Mouse (Mus musculus) spleen, adult 18-20 months (tissue): ENCODE results near the gene Casq2.
A peak's percentile ranks its signal among the peaks of the same experiment; 100 is the strongest.

Experiments used
- DNase-seq, 2 experiments: peaks; one replicate each; pipeline ENCODE4 v3.0.0; 2022; ENCODE audit warnings: mixed read lengths in 2 of 2

The Casq2 gene

DNA sequence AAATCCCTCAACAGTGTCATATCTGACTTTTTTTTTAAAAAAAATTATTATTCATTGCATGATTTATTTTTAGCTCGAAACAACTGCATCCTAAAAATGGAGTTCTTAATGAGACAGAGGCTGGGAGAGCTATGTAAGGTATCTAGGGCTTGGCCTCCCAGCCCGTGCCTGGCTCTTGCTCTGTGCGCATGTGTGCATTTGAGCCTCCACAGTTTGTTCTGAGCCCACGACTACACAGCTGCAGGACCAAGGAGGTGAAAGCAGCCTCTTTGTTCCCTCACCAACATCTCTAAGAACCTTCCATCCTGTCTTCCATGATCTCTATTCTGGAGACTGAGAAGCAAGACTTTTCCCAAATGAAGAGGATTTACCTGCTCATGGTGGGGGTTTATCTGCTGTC, at the start of gene Casq2:
Casq2 (plus strand) TSS at position 133 of the 400 bp plus-strand sequence.
- DNase-seq, result no peak

- no peak for DNase-seq
These were observed 48.4 kb upstream of the Casq2 start for GRCm38 (mm10) chr3:102037806-102038205.

DNA sequence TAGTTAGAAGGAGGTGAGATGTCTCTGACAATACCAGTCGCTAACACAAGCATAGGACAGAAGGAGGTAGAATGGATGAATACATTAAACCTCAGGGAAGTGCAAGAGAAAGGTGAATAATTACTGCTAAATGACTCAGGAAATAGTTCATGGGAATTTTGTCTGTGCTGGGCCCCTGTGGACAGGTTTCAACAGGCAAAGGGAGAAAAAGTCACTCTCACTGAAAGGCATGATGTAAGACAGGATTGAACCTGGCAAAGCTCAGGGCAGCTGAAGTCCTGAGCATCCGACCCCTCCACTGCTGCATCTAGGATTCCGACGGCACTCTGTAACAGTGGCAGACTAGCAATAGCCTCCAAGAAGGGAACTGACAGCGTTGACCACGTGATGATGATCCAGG, 47.6 kb upstream of the Casq2 start:
- DNase-seq, result no peak

DNA sequence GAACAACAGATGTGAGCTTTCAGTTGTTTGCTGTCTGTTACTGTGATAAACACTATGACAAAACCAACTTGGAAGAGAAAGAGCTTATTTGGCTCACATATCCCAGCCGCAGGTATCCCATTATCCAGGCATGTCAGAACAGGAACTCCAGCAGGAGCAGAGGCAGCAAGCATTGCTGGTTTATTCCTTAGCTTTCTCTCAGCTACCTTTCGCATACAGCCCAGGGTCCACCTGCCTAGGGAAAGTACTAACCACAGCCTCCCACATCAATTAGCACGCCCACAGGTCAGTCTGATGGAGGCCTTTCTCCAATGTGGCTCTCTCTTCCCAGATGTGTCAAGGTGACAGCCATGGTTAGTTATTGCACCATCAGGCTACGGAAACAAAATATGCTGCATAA, 44.6 kb upstream of the Casq2 start:
- DNase-seq, result no peak

- no peak for DNase-seq
These were observed 41.1 kb upstream of the Casq2 start for GRCm38 (mm10) chr3:102045071-102045470.

DNA sequence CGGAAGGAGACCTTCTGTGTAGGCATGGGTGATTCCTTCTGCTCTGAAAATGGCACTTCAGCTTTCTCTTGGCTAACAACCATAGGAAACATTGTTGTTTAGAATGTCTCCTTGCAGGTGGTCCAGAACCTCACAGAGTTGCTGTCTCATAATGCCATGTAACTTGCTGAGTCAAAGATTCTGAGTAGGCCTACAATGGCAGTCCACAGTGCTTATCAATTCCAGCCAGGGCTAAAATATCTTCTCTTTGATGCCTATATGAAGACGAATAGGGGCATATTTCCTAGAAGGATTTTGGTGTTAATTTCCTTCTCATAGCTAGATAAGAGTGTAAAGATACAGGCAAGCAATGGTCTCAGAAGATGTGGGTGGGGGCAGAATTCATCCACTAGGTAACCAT, 38.7 kb upstream of the Casq2 start:
- DNase-seq, result no peak

GRCm38 (mm10) chr3:102049207-102050104, 36.8 kb upstream of the Casq2 start:
- no peak for DNase-seq

GRCm38 (mm10) chr3:102052036-102052435, 34.2 kb upstream of the Casq2 start:
- DNase-seq, result no peak

DNA sequence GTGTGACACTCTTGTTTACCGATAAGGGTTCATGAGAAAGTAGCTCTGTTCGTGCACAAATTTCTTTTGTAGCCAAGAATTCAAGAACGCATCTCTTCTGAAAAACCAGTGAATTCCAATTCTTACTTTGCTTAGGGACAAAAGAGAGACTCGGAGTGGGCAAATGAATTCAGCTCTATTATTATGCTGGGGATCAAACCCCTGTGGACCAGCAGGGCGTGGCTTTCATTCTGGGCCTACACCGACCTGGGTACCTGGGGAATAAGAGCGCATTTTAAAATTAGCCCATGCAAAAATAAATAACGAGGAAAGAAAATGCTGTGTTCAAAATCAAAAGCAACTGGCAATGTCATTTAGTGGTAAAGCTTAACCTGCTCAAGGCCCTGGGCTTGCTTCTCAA, 32.9 kb upstream of the Casq2 start:
- no peak for DNase-seq

- no peak for DNase-seq
These were observed 30.3 kb upstream of the Casq2 start for GRCm38 (mm10) chr3:102055878-102056277.

- no peak for DNase-seq
These were observed 26.1 kb upstream of the Casq2 start for GRCm38 (mm10) chr3:102060065-102060464.

- peak in 1 of 2 experiments; percentile 25 for DNase-seq
These were observed 24.1 kb upstream of the Casq2 start for GRCm38 (mm10) chr3:102061923-102062670.

- no peak for DNase-seq
These were observed 23.6 kb upstream of the Casq2 start for GRCm38 (mm10) chr3:102062671-102063010.

DNA sequence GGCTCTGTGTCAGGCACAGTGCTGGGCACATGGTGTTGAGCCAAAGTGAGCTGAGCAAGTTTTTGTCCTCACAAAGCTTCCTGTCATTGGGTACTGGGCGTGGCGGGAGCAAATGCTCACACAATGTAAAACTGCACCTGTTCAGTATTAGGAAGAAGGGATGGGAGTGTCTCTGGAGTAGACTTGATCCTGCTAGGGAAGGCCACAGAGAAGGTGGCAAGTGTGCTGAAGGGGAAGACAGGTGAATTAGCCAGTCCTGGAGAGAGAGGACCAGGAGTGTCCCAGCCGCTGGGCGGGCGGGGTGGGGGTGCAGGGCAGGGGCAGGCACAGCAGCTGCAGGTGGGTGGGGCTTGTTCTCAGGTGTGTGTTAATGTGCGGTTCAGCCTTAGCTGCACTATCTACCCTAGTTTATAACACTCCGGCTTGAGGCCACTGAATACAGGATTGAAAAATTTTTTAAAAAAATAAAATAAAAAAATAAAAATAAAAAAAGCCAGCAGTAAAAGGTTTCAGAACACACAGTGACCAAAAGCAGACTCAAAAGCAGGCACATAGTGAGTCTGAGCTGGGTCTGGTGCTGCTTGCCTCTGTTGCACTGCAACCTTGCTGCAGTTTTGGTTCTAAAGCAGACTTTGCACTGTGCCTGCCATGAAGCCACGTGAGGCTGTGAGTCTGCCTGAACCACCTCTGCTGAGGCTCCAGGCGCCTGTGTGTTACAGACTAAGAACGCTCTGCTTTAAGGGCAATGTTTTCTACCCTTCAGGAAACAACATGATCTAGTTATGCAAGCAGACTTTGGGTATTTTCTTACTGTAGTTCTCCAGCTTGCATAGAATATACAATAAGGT, 22.7 kb upstream of the Casq2 start:
- DNase-seq, result no peak

GRCm38 (mm10) chr3:102064566-102064965, 21.6 kb upstream of the Casq2 start:
- no peak for DNase-seq

DNA sequence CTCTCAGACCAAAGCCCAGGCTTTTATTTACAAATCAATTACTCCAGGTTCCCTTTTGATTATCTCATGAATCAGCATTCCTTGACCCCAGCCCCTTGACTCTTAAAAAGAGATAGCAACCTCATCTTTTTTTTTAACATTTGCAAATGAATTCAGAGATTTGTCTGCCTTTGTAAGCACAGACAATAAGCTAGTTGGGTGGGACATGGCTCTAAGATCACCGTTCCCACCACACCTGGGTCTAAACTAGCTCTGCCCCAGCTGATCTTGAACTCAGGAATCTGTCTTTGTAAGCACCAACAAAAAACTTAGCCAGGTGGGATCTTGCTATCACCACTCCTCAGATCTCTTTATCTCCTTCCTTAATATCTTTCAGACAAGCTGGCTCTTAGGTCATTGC, 18.9 kb upstream of the Casq2 start:
- DNase-seq, result no peak

DNA sequence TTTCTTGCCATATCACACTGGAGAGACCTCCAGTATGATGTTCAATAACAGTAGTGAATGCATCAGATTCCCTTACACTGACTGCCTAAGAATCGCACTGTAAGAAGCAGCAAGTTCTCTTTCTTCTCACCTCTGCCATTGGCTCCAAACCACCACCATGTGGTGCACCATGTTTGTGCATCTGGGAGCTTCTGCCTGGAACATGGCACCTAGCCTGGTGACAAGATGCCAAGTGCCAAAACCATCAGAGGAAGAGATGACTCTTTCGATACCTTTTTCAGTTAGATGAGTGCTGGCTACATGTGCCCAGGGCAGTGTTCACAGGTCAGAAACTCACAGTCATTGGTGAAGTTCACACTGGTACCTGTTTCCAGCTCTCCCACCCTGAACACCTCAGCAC, 18.4 kb upstream of the Casq2 start:
- no peak for DNase-seq

GRCm38 (mm10) chr3:102069260-102069659, 17.0 kb upstream of the Casq2 start:
- DNase-seq, result no peak

DNA sequence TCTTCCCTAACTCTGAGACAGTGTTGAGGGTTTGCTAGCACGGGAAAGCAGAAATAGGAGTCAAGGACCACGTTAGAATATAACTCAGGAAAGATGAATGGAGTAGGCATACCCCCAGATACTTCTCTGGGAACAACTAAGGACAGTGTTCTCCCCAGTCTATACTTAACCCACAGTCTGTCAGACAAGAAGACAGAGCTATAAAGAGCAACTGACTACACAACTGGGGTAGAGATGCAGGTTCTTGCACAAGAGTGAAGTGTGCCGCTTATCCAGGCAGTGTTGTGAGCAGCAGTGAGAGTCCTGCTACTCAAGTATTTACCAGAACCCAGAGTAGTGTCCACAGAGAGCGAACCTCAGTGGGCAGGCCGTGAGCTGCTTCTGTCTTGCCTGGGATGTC, 16.5 kb upstream of the Casq2 start:
- no peak for DNase-seq

DNA sequence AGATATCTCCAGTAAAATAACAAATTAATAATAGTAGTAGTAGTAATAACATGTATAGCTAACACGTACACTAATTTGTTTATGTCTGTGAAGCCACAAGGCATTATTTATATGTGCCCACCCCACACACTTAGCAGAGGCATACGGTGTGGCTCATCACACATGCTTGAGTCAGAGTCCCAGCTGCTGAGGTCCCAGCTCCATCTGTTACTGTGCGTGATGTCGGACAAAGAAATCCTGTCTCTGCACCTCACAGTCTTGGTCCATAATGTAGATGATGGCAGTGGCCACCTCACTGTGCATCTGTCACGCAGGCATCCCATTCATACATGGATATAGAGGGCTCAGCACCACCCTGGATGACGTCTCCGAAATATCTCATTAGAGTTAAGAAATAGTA, 15.9 kb upstream of the Casq2 start:
- DNase-seq, result no peak

- DNase-seq, result no peak
These were observed 15.2 kb upstream of the Casq2 start for GRCm38 (mm10) chr3:102071016-102071415.

DNA sequence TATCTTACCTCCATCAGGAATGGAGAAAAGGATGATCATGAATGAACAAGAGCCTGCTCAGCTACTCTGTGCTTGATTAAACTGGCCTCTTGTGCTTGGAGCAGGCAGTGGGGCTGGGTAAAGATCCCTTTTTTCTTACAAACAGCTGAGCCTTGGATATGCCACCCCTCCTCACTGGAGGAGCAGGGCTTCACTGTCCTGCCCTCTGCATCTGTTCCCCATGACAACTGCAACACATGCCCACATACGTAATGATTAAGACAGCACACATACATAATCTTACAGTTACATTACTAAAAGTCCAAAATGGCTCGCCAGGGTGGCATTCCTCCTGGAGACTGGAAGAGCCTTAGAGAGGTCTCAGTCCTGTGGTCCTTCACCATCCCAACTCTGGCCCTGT, 6.8 kb upstream of the Casq2 start:
- DNase-seq, result no peak

DNA sequence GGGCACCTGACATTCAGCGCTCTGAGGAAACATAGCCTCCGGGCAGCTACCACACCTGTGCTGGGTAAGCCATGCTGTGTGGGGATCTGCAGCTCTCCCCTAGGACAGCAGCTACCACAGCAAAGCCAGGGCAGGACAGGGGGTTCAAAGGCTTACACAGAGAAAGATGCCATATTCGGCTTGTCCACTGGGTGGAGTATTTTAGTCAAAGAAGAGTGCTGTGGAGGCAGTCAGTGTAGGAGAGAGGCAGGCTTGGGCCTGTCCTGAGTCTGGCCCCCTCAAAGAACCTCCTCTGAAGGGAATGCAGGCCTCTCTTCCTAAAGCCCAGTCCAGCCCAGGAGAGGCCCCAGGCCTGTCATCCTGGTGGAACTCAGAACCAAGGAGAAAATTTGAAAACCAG, 4.4 kb upstream of the Casq2 start:
- DNase-seq, result peak in 1 of 2 experiments; percentile 9
